Mouse (Mus musculus) embryonic facial prominence, embryonic 10.5 days (tissue): ENCODE measurements at regions not wholly inside any gene's neighbourhood (a gene's known extent, or its start where the extent isn't known, plus 50 kb on each side); places are given as distances from the start of the nearest gene placed in this dataset.

Source experiments
- DNase-seq: peaks from one replicate; pipeline ENCODE4 v3.0.0-alpha.2; 2017; ENCODE audit warnings: low spot score
- H3K27ac ChIP-seq: fragments of 300-500 bp; sonication (generic); replicated peaks from 2 replicates; pipeline ENCODE4 v1.5.1; 2016; ENCODE audit warnings: mild to moderate bottlenecking
- H3K27me3 ChIP-seq: fragments of 300-500 bp; sonication (generic); replicated peaks from 2 replicates; pipeline ENCODE4 v1.6.1; 2016; ENCODE audit warnings: low read depth, mild to moderate bottlenecking; ENCODE audit not compliant: poor library complexity, severe bottlenecking
- H3K36me3 ChIP-seq: fragments of 300-500 bp; sonication (generic); replicated peaks from 2 replicates; pipeline ENCODE4 v1.6.1; 2016; ENCODE audit warnings: mild to moderate bottlenecking, moderate library complexity
- H3K4me1 ChIP-seq: fragments of 300-500 bp; sonication (generic); 2 replicates; pipeline ENCODE4 v1.6.1; 2016
- H3K4me3 ChIP-seq: fragments of 300-500 bp; sonication (generic); 2 replicates; pipeline ENCODE4 v1.5.1; 2016; ENCODE audit warnings: mild to moderate bottlenecking, moderate library complexity
- H3K9me3 ChIP-seq: fragments of 300-500 bp; sonication (generic); 2 replicates; pipeline ENCODE4 v1.6.1; 2016; ENCODE audit warnings: mild to moderate bottlenecking
- whole genome bisulfite sequencing: fragments of 180-500 bp; shearing (Covaris S2); methylation state at CpG from one replicate; pipeline ENCODE4 v1.1.7; 2016; 5-methylcytosine and 5-hydroxymethylcytosine counted together

- Histone ChIP-seq H3K4me3 (no peak overlapping the region), H3K27me3 (no peaks in the 10 kb centered on the region), H3K4me1 (0 out of 2 replicates have a peak, but pooled peaks cover 5% of the 10 kb centered on the region), H3K36me3 (no peaks in the 10 kb centered on the region), H3K9me3 (no peaks in the 10 kb centered on the region), H3K27ac (no peak overlapping the region)
- 59% methylated on average over 3 of the region's 3 CpGs for WGBS
- no peak for DNase-seq
Measured at GRCm38 (mm10) chr12:30647511-30647910, 63.3 kb downstream of the Tmem18 start.

DNA sequence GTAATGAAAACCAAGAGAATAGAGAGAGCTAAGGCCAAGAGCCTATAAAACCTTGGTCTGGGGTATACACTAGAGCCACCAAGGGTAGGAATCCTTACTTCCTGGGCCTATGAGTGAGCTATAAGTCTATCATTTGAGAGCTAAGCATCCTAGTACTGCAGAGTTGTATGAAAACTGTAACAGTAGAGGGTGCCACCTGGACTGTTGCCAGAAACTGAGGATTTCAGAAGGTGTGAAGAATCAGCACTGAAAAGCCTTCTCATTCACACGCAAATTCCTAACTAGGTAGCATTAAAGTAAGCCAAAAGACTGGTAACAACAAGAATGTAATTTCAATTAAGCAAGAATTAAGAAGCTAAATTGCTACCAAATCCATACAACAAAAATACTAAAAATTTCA lies 67.3 kb downstream of the Tmem18 start:
- WGBS: 87% methylated on average over 1 of the region's 1 CpGs
- Histone ChIP-seq H3K27ac (no peak overlapping the region), H3K27me3 (no peaks in the 10 kb centered on the region), H3K36me3 (no peaks in the 10 kb centered on the region), H3K4me1 (0 out of 2 replicates have a peak, but pooled peaks cover 5% of the 10 kb centered on the region), H3K9me3 (no peaks in the 10 kb centered on the region), H3K4me3 (no peak overlapping the region)
- DNase-seq: no peak

DNA sequence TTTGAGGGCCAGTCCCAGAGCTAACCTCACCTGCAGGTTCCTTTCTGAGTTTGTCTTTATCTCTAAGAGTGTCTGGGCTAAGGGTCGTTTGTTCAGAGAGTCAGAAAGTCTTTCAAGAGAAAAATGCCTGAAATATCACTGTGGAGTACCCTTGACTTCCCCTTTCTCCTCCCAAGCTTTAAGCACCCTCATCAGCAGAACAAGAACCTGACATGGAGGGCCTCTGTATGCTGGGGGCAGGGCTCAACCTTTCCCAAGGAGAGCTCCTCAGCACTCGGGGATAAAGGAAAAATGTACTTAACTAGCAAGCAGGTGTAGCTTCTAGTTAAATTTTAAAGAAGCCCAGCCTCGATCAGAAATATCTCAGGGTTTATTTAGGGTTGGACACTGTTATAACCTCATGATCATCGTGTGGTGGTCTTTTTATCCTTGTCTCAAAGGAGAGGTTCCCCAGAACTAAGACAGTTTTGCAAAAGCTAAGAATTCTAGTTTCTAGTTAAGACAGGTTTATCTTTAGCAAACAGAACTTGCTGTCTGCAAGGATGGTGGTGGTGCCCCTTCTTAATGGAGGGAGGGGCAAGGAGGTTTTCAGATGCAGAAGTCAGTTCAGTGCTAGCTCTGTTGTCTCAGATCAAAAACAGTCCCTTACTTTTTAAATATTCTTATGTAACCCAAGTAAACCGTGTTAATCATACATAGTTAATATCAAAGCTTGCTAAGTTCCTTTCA lies 70.3 kb downstream of the Tmem18 start:
- Histone ChIP-seq H3K9me3 (no peaks in the 10 kb centered on the region), H3K4me1 (no peaks in the 10 kb centered on the region), H3K27me3 (no peaks in the 10 kb centered on the region), H3K27ac (no peak overlapping the region), H3K36me3 (no peaks in the 10 kb centered on the region), H3K4me3 (no peak overlapping the region)
- DNase-seq: no peak
- WGBS: 77% methylated on average over 5 of the region's 5 CpGs

- 86% methylated on average over 1 of the region's 1 CpGs for WGBS
- Histone ChIP-seq H3K9me3 (no peaks in the 10 kb centered on the region), H3K36me3 (no peaks in the 10 kb centered on the region), H3K4me1 (no peaks in the 10 kb centered on the region), H3K4me3 (no peak overlapping the region), H3K27ac (no peak overlapping the region), H3K27me3 (no peaks in the 10 kb centered on the region)
- DNase-seq: no peak
Measured at GRCm38 (mm10) chr12:30655076-30655421, 70.8 kb downstream of the Tmem18 start.

DNA sequence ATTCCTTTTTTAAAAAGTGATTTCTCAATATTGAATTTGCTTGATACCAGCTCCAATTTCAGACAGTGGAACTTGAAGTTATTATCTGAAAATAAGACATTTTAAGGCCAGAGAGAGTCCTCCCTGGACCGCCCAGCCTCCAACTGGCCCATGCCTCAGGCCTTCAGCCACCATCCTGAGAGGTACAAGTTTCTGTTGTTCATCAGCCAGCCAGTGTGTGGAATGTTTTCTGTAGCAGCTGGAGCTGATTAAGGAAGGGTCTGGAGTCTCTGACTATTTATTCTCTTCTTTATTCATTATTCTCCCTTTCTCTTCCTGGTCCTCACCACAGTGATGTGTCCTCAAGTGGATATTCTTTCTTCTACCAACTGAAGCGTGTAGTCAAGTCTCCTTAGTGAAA lies 94.6 kb downstream of the Tmem18 start:
- H3K9me3 ChIP-seq: no peaks in the 10 kb centered on the region
- 44% methylated on average over 2 of the region's 2 CpGs for WGBS
- peaks cover 13% of the 10 kb centered on the region; the same call in 1 of the 2 replicates for H3K4me1 ChIP-seq
- no peaks in the 10 kb centered on the region for H3K27me3 ChIP-seq
- no peak overlapping the region for H3K4me3 ChIP-seq
- peak overlapping the region; percentile 31; the same call in 1 of the 2 replicates for H3K27ac ChIP-seq
- H3K36me3 ChIP-seq: no peaks in the 10 kb centered on the region
- DNase-seq: peak; percentile 69

DNA sequence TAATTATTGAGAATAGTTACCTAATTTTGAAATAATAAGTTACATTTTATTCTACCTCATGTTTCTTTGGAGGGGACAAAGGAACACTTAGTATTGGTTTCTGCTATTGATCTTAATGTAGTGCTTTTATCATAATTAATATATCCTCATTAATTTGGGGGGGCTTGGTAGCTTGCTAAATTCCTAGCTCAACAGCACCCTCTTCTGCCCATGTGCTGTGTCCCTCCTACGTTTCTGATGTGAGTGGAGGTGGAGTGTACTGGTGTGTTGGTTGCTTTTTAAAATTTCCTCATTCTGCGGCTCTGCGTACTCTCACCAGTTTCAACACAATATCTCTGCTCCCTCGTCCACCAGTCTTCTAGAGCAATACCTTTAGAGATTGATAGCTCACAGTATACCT lies 105.8 kb downstream of the Tmem18 start:
- H3K9me3 ChIP-seq: no peaks in the 10 kb centered on the region
- H3K36me3 ChIP-seq: no peaks in the 10 kb centered on the region
- H3K4me3 ChIP-seq: no peak overlapping the region
- H3K27ac ChIP-seq: no peak overlapping the region
- no peaks in the 10 kb centered on the region for H3K27me3 ChIP-seq
- 76% methylated on average over 4 of the region's 4 CpGs for WGBS
- DNase-seq: no peak
- H3K4me1 ChIP-seq: peaks cover 20% of the 10 kb centered on the region

DNA sequence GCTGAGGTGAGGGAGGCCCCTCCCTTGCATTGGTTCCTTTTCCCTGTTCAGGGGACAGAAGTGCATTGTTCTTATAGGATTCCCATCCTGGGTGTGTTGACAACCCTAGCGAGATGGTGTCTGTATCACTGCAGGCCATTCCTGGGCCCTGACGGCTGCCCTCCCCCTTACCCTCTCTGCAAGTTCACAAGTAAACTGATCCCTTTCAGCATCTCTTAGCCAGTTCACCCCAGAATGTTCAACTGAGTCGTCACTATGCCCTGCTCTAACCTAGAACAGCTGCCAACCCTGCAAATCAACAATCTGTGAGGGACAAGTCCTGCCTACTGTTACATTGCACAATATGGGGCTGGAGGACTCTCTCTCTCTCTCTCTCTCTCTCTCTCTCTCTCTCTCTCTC lies 109.3 kb downstream of the Tmem18 start:
- peak overlapping the region; percentile 63; the same call in 1 of the 2 replicates for H3K27ac ChIP-seq
- peak; percentile 46 for DNase-seq
- 26% methylated on average over 3 of the region's 3 CpGs for WGBS

DNA sequence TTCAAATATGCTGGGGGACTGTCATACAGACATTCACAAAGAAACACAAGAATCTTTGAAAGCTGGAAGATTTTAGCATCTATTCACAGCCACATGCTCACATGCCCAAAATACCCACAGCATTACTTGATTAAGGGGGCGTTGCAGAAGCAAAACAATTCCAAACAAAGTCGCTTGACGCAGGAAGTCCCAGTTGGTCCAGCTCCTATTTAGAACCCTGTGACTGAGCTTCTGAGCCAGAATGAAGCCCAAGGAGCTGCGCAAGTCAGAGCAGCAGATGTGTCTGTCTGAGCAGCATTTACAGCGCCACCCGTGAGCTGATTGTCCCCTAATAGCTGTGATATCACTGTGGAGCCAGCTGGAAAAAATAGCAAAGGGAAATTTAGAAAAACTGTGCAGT lies 114.0 kb downstream of the Tmem18 start:
- H3K27me3 ChIP-seq: no peaks in the 10 kb centered on the region
- no peaks in the 10 kb centered on the region for H3K36me3 ChIP-seq
- H3K4me3 ChIP-seq: no peak overlapping the region
- no peaks in the 10 kb centered on the region for H3K9me3 ChIP-seq
- WGBS: 80% methylated on average over 6 of the region's 6 CpGs
- peaks cover 11% of the 10 kb centered on the region for H3K4me1 ChIP-seq
- no peak overlapping the region for H3K27ac ChIP-seq
- no peak for DNase-seq

More for the DNA sequence above, 109.3 kb downstream of the Tmem18 start:
- H3K4me3 ChIP-seq: no peak overlapping the region
- H3K9me3 ChIP-seq: no peaks in the 10 kb centered on the region
- H3K27me3 ChIP-seq: no peaks in the 10 kb centered on the region
- H3K4me1 ChIP-seq: peaks cover 20% of the 10 kb centered on the region
- no peaks in the 10 kb centered on the region for H3K36me3 ChIP-seq

- no peak overlapping the region for H3K27ac ChIP-seq
- H3K36me3 ChIP-seq: no peaks in the 10 kb centered on the region
- H3K27me3 ChIP-seq: no peaks in the 10 kb centered on the region
- H3K4me3 ChIP-seq: no peak overlapping the region
- no peaks in the 10 kb centered on the region for H3K9me3 ChIP-seq
- whole genome bisulfite sequencing: 89% methylated on average over 3 of the region's 3 CpGs
- no peak for DNase-seq
- H3K4me1 ChIP-seq: peaks cover 16% of the 10 kb centered on the region; the same call in 1 of the 2 replicates
Measured at GRCm38 (mm10) chr12:30703691-30704090, 119.5 kb downstream of the Tmem18 start.

DNA sequence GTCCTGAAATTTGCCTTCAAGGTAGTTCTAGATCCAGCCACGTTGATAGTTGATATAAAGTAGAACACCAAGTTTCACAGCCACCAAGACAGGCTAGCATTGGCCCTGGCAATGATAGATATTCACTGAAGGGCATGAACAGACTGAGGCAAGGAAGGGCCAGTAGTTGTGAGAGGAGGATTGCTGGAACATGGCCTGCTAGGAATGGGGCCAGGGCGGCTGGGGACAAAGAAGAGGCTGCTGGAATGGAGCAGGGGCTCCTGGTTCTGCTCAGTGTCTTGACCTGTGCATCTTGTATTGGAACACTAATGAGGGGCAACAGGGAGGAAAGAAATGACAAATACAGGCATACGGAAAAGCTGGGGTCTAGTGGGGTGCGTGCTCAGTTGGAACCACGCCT lies 123.0 kb downstream of the Tmem18 start:
- H3K9me3 ChIP-seq: no peaks in the 10 kb centered on the region
- H3K4me1 ChIP-seq: peaks cover 23% of the 10 kb centered on the region
- no peaks in the 10 kb centered on the region for H3K36me3 ChIP-seq
- no peaks in the 10 kb centered on the region for H3K27me3 ChIP-seq
- no peak overlapping the region for H3K27ac ChIP-seq
- no peak for DNase-seq
- no peak overlapping the region for H3K4me3 ChIP-seq
- WGBS: 89% methylated on average over 5 of the region's 5 CpGs

DNA sequence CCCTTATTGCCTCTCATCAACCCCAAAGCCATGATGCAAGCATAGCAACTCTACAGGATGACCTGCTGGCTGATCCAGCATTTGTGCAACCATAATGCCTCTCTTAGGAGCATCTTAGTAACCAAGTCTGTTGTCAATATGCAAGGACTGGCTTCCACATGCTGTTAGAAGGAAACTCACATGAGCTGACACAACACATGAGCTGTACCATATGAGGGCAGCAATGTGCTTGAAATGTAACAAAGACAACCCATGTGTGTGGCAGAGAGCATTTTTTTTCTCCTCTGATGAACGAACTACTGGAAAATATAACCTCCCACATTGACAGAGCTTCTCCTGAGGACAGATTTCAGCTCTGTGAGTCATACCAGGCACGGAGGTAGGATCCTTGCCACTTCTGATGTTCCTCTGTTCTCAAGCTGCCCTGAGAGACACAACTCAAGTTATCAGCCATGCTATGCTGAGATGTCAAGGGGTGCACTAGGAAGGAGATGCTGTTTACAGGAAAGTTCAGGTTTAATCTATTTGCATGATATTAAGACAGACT lies 124.5 kb downstream of the Tmem18 start:
- Histone ChIP-seq H3K36me3 (no peaks in the 10 kb centered on the region), H3K27ac (no peak overlapping the region), H3K27me3 (no peaks in the 10 kb centered on the region), H3K4me3 (no peak overlapping the region), H3K9me3 (no peaks in the 10 kb centered on the region), H3K4me1 (peaks cover 23% of the 10 kb centered on the region)
- 75% methylated on average over 2 of the region's 2 CpGs for WGBS
- DNase-seq: no peak

DNA sequence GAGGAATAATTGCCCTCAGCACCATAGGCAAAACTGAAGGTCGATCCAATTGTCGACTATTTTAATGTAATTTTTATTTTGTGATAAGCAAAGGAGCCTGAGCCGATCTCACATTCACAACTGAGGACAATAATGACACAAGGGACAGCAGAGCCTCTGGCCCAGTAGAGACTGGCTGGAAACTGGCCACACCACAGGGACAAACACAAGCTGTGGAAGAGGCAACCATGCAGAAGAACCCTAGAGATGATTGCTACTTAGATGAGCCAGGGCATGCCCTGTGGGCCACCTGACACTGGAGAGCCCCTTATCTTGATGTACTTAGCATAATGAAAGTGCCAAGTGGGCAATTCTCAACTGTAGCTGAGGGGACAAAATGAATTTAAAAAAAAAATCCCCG lies 126.3 kb downstream of the Tmem18 start:
- peaks cover 15% of the 10 kb centered on the region for H3K4me1 ChIP-seq
- WGBS: 80% methylated on average over 4 of the region's 4 CpGs
- no peak overlapping the region for H3K4me3 ChIP-seq
- no peak overlapping the region for H3K27ac ChIP-seq
- DNase-seq: no peak
- H3K27me3 ChIP-seq: no peaks in the 10 kb centered on the region
- H3K36me3 ChIP-seq: no peaks in the 10 kb centered on the region
- H3K9me3 ChIP-seq: no peaks in the 10 kb centered on the region

DNA sequence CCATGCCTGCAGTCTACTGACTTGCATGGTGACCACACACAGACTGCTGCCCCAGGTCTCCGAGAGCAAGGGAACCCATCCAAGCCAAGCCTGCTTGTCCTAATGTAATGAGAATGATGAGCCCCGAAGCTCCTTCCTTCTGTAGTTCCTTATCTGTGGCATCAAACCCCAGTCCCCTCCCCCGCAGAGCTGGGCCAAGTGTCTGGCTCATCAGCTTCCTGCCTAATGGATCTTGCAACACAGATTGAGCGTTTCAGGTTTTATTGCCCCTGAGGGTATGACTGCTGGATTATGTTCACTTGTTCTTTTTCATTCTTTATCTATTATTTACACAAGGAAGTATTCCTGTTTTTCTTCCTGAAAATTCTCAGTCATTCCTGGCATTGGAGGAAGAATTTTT lies 142.5 kb downstream of the Tmem18 start:
- H3K4me1 ChIP-seq: 0 out of 2 replicates have a peak, but pooled peaks cover 3% of the 10 kb centered on the region
- H3K9me3 ChIP-seq: no peaks in the 10 kb centered on the region
- 55% methylated on average over 4 of the region's 4 CpGs for WGBS
- H3K36me3 ChIP-seq: no peaks in the 10 kb centered on the region
- no peak overlapping the region for H3K27ac ChIP-seq
- no peak for DNase-seq
- H3K4me3 ChIP-seq: no peak overlapping the region
- H3K27me3 ChIP-seq: no peaks in the 10 kb centered on the region
